Mouse (Mus musculus): Measurements from ENCODE around the gene Brd4. TPM values are rescaled to one million over a fixed set of nuclear protein-coding genes. Genes with fewer than 3 reads are reported as not detected.

The Brd4 gene
- polyA plus RNA-seq, 1 experiment from 2014 or later, result 20.2 TPM

GRCm38 (mm10) chr17:32209752-32210151 lies 74.8 kb downstream of the Brd4 start:
- Histone ChIP-seq H3K4me1 (ENCODE audit: insufficient read depth) (no peaks in the 10 kb centered on the region), H3K27ac (ENCODE audit: low read depth) (no peak overlapping the region), H3K9me3 (ENCODE audit: low read length) (no peaks in the 10 kb centered on the region), H3K36me3 (replicated peaks; ENCODE audit: insufficient read depth, low read length) (peaks cover 91% of the 10 kb centered on the region), H3K4me3 (ENCODE audit: low read depth, low read length) (no peak overlapping the region), H3K27me3 (ENCODE audit: insufficient read depth, low read length) (no peaks in the 10 kb centered on the region), H3K4me2 (ENCODE audit: low read depth, low read length) (no peak overlapping the region), H3K9ac (replicated peaks) (no peak overlapping the region)
- WGBS (ENCODE audit: insufficient replicate concordance), result 45% methylated on average over 3 of the region's 3 CpGs
- ATAC-seq, result no peak
- peak; percentile 66 for DNase-seq
- TF ChIP-seq EP300 (IDR thresholded peaks at IDR 0.05; ENCODE audit: low read depth) (no peak), CTCF (IDR thresholded peaks at IDR 0.05; ENCODE audit: low read depth) (peak; percentile 84)

- no peak for ATAC-seq
- no peak overlapping the region for H3K4me2 ChIP-seq (ENCODE audit: low read depth, low read length)
- no peak overlapping the region for H3K9ac ChIP-seq (replicated peaks)
- no peak for TF ChIP-seq CTCF (IDR thresholded peaks at IDR 0.05; ENCODE audit: low read depth)
- no peak for TF ChIP-seq EP300 (IDR thresholded peaks at IDR 0.05; ENCODE audit: low read depth)
- WGBS (ENCODE audit: insufficient replicate concordance), result 79% methylated on average over 6 of the region's 6 CpGs
- H3K4me1 ChIP-seq (ENCODE audit: insufficient read depth), result no peaks in the 10 kb centered on the region
- H3K27ac ChIP-seq (ENCODE audit: low read depth), result no peak overlapping the region
- no peaks in the 10 kb centered on the region for H3K27me3 ChIP-seq (ENCODE audit: insufficient read depth, low read length)
- no peaks in the 10 kb centered on the region for H3K9me3 ChIP-seq (ENCODE audit: low read length)
- no peak for DNase-seq
- peaks cover 90% of the 10 kb centered on the region for H3K36me3 ChIP-seq (replicated peaks; ENCODE audit: insufficient read depth, low read length)
- no peak overlapping the region for H3K4me3 ChIP-seq (ENCODE audit: low read depth, low read length)
Observed at GRCm38 (mm10) chr17:32209144-32209543, 75.4 kb downstream of the Brd4 start.

- Histone ChIP-seq H3K9me3 (ENCODE audit: low read length) (no peaks in the 10 kb centered on the region), H3K27me3 (ENCODE audit: insufficient read depth, low read length) (no peaks in the 10 kb centered on the region), H3K27ac (ENCODE audit: low read depth) (no peak overlapping the region), H3K9ac (replicated peaks) (no peak overlapping the region), H3K36me3 (replicated peaks; ENCODE audit: insufficient read depth, low read length) (peaks cover 90% of the 10 kb centered on the region), H3K4me3 (ENCODE audit: low read depth, low read length) (no peak overlapping the region), H3K4me2 (ENCODE audit: low read depth, low read length) (no peak overlapping the region), H3K4me1 (ENCODE audit: insufficient read depth) (no peaks in the 10 kb centered on the region)
- WGBS (ENCODE audit: insufficient replicate concordance), result 88% methylated on average over 5 of the region's 5 CpGs
- no peak for DNase-seq
- no peak for ATAC-seq
- TF ChIP-seq EP300 (IDR thresholded peaks at IDR 0.05; ENCODE audit: low read depth) (no peak), CTCF (IDR thresholded peaks at IDR 0.05; ENCODE audit: low read depth) (no peak)
Observed at GRCm38 (mm10) chr17:32207586-32208245, 76.8 kb downstream of the Brd4 start.

- no peaks in the 10 kb centered on the region for H3K9me3 ChIP-seq (ENCODE audit: low read length)
- ATAC-seq, result no peak
Observed at GRCm38 (mm10) chr17:32205345-32205744, 79.2 kb downstream of the Brd4 start.

DNA sequence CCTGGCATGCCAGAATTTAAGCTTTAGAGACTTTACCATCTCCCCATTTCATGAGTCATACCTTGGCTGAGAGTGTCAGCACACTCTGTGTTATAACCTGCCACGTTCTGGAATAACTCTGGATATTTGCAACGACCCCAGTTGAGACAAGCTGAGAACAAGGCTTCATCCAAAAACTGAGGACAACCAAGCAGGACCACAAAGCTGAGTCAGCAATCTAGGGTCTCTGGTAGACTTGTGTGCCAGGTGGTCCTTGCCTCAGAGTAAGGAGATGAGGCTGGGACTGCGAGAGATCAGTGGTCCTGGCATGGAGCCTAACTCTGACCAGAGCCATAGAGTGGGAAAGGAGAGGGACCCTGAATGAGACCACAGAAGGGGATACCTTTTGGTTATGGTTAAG lies 81.5 kb downstream of the Brd4 start:
- no peak for DNase-seq
- no peak overlapping the region for H3K4me3 ChIP-seq (ENCODE audit: low read depth, low read length)
- no peak for ATAC-seq

More at GRCm38 (mm10) chr17:32205345-32205744, 79.2 kb downstream of the Brd4 start:
- Histone ChIP-seq H3K4me1 (ENCODE audit: insufficient read depth) (no peaks in the 10 kb centered on the region), H3K27ac (ENCODE audit: low read depth) (no peak overlapping the region), H3K4me2 (ENCODE audit: low read depth, low read length) (no peak overlapping the region), H3K4me3 (ENCODE audit: low read depth, low read length) (no peak overlapping the region), H3K36me3 (replicated peaks; ENCODE audit: insufficient read depth, low read length) (peaks cover 95% of the 10 kb centered on the region), H3K27me3 (ENCODE audit: insufficient read depth, low read length) (no peaks in the 10 kb centered on the region), H3K9ac (replicated peaks) (no peak overlapping the region)
- DNase-seq, result no peak
- TF ChIP-seq EP300 (IDR thresholded peaks at IDR 0.05; ENCODE audit: low read depth) (no peak), CTCF (IDR thresholded peaks at IDR 0.05; ENCODE audit: low read depth) (no peak)
- WGBS (ENCODE audit: insufficient replicate concordance), result 81% methylated on average over 3 of the region's 3 CpGs

DNA sequence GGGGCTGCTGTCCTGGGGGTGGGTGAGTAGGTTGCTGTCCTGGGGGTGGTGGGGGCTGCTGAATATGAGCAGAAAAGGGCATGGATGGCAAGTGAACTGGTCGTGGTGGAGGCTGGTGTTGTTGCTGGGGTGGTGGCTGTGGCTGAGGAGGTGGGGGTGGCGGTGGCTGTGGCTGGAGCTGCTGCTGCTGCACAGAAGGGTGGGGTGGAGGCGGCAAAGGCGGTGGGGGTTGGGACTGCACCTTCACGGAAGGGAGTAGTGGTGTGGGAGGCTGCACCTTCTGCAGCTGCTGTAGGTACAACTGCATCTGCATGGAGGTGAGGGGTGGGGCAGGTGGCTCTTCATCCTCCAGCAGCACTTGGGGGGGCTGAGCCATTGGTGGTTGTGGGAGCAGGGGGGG lies 83.4 kb downstream of the Brd4 start:
- Histone ChIP-seq H3K27ac (ENCODE audit: low read depth) (no peak overlapping the region), H3K9me3 (ENCODE audit: low read length) (no peaks in the 10 kb centered on the region), H3K27me3 (ENCODE audit: insufficient read depth, low read length) (no peaks in the 10 kb centered on the region), H3K9ac (replicated peaks) (no peak overlapping the region), H3K4me3 (ENCODE audit: low read depth, low read length) (no peak overlapping the region), H3K4me1 (ENCODE audit: insufficient read depth) (no peaks in the 10 kb centered on the region), H3K4me2 (ENCODE audit: low read depth, low read length) (no peak overlapping the region), H3K36me3 (replicated peaks; ENCODE audit: insufficient read depth, low read length) (peaks cover 96% of the 10 kb centered on the region)
- TF ChIP-seq CTCF (IDR thresholded peaks at IDR 0.05; ENCODE audit: low read depth), result no peak
- no peak for TF ChIP-seq EP300 (IDR thresholded peaks at IDR 0.05; ENCODE audit: low read depth)
- ATAC-seq (no peak), DNase-seq (no peak)
- 78% methylated on average over 5 of the region's 5 CpGs for WGBS (ENCODE audit: insufficient replicate concordance)

More for the DNA sequence above, 81.5 kb downstream of the Brd4 start:
- Histone ChIP-seq H3K36me3 (replicated peaks; ENCODE audit: insufficient read depth, low read length) (peaks cover 97% of the 10 kb centered on the region), H3K4me2 (ENCODE audit: low read depth, low read length) (no peak overlapping the region), H3K27ac (ENCODE audit: low read depth) (no peak overlapping the region), H3K4me1 (ENCODE audit: insufficient read depth) (no peaks in the 10 kb centered on the region), H3K27me3 (ENCODE audit: insufficient read depth, low read length) (no peaks in the 10 kb centered on the region), H3K9me3 (ENCODE audit: low read length) (no peaks in the 10 kb centered on the region), H3K9ac (replicated peaks) (no peak overlapping the region)
- no peak for TF ChIP-seq CTCF (IDR thresholded peaks at IDR 0.05; ENCODE audit: low read depth)
- WGBS (ENCODE audit: insufficient replicate concordance), result 85% methylated on average over 3 of the region's 3 CpGs

Measured in liver, postnatal 0 days (tissue).